Mouse (Mus musculus) ES-Bruce4 (cell line): ENCODE data around the gene Agtpbp1. TPM values are rescaled to one million over a fixed set of nuclear protein-coding genes. Genes with fewer than 3 reads are reported as not detected.
A peak's percentile ranks its signal among the peaks of the same experiment; 100 is the strongest.

Source experiments
- H3K27ac ChIP-seq: 2 replicates; pipeline ENCODE4 v1.5.1; 2012; ENCODE audit warnings: low read length, inconsistent platforms; ENCODE audit not compliant: insufficient read depth
- H3K27me3 ChIP-seq: 2 replicates; pipeline ENCODE4 v1.6.1; 2012; ENCODE audit warnings: mild to moderate bottlenecking, low read length, inconsistent platforms; ENCODE audit not compliant: control insufficient read depth, poor library complexity, insufficient read depth, severe bottlenecking
- H3K36me3 ChIP-seq: 2 replicates; pipeline ENCODE4 v1.6.1; 2012; ENCODE audit warnings: inconsistent platforms, mild to moderate bottlenecking, low read length, moderate library complexity; ENCODE audit not compliant: control insufficient read depth, poor library complexity, insufficient read depth, severe bottlenecking
- H3K4me1 ChIP-seq: one replicate; pipeline ENCODE4 v1.8.1; 2011; ENCODE audit warnings: low read length; ENCODE audit not compliant: control insufficient read depth, insufficient read depth
- H3K4me3 ChIP-seq: 2 replicates; pipeline ENCODE4 v1.5.1; 2011; ENCODE audit warnings: low read depth, mild to moderate bottlenecking, low read length
- H3K9ac ChIP-seq: 2 replicates; pipeline ENCODE4 v1.6.1; 2012; ENCODE audit warnings: low read depth, mild to moderate bottlenecking, inconsistent platforms; ENCODE audit not compliant: poor library complexity, severe bottlenecking
- H3K9me3 ChIP-seq: replicated peaks from 2 replicates; pipeline ENCODE4 v1.6.1; 2012; ENCODE audit warnings: mild to moderate bottlenecking, low read length, inconsistent platforms; ENCODE audit not compliant: control insufficient read depth, poor library complexity, insufficient read depth, severe bottlenecking
- CTCF ChIP-seq: IDR thresholded peaks from one replicate; pipeline ENCODE4 v1.8.1; 2011; ENCODE audit warnings: low read depth, low read length
- EP300 ChIP-seq: IDR thresholded peaks from 2 replicates; pipeline ENCODE4 v1.6.1; 2011; ENCODE audit warnings: low read depth, low read length; ENCODE audit not compliant: insufficient read depth
- POLR2A ChIP-seq: IDR thresholded peaks from one replicate; pipeline ENCODE4 v1.8.1; 2011; ENCODE audit warnings: low read length; ENCODE audit not compliant: insufficient read depth
- polyA plus RNA-seq: library from polyadenylated mRNA; stranded (reverse); fragments of >200 nt; gene quantifications from 2 replicates; pipeline ENCODE4 v1.2.4, GENCODE M21; 2011; ENCODE audit warnings: low read depth; ENCODE audit not compliant: missing spikeins, insufficient read depth, insufficient read length

Agtpbp1 gene
- polyA plus RNA-seq, 1 experiment: 27.9 TPM

- H3K9me3 ChIP-seq: no peaks in the 10 kb centered on the region
- H3K36me3 ChIP-seq: no peaks in the 10 kb centered on the region
- H3K4me1 ChIP-seq: no peaks in the 10 kb centered on the region
- no peak overlapping the region for H3K27ac ChIP-seq
- TF ChIP-seq CTCF: no peak
- TF ChIP-seq EP300: 0 out of 2 replicates have a peak, but pooled peaks have one; percentile 29
- no peak for TF ChIP-seq POLR2A
- no peaks in the 10 kb centered on the region for H3K27me3 ChIP-seq
- H3K9ac ChIP-seq: no peak overlapping the region
- H3K4me3 ChIP-seq: no peak overlapping the region
These were observed 161.2 kb downstream of the Agtpbp1 start for GRCm38 (mm10) chr13:59423871-59424270.

GRCm38 (mm10) chr13:59416530-59417230 lies 168.3 kb downstream of the Agtpbp1 start:
- H3K36me3 ChIP-seq: no peaks in the 10 kb centered on the region
- H3K4me1 ChIP-seq: no peaks in the 10 kb centered on the region
- no peaks in the 10 kb centered on the region for H3K9me3 ChIP-seq
- H3K27ac ChIP-seq: no peak overlapping the region
- H3K27me3 ChIP-seq: no peaks in the 10 kb centered on the region
- H3K4me3 ChIP-seq: no peak overlapping the region
- TF ChIP-seq POLR2A (no peak), CTCF (no peak), EP300 (no peak)
- H3K9ac ChIP-seq: no peak overlapping the region

GRCm38 (mm10) chr13:59413885-59414284 lies 171.1 kb downstream of the Agtpbp1 start:
- Histone ChIP-seq H3K36me3 (no peaks in the 10 kb centered on the region), H3K27me3 (no peaks in the 10 kb centered on the region), H3K27ac (no peak overlapping the region), H3K9ac (no peak overlapping the region), H3K4me3 (no peak overlapping the region), H3K9me3 (no peaks in the 10 kb centered on the region), H3K4me1 (no peaks in the 10 kb centered on the region)
- no peak for TF ChIP-seq POLR2A
- TF ChIP-seq EP300: no peak
- no peak for TF ChIP-seq CTCF

- no peak overlapping the region for H3K9ac ChIP-seq
- H3K27ac ChIP-seq: no peak overlapping the region
- no peaks in the 10 kb centered on the region for H3K9me3 ChIP-seq
- H3K4me3 ChIP-seq: no peak overlapping the region
- TF ChIP-seq EP300 (no peak), POLR2A (no peak), CTCF (no peak)
- no peaks in the 10 kb centered on the region for H3K36me3 ChIP-seq
- H3K4me1 ChIP-seq: no peaks in the 10 kb centered on the region
- H3K27me3 ChIP-seq: no peaks in the 10 kb centered on the region
These were observed 172.4 kb downstream of the Agtpbp1 start for GRCm38 (mm10) chr13:59412672-59413071.

GRCm38 (mm10) chr13:59407182-59407581 lies 177.8 kb downstream of the Agtpbp1 start:
- Histone ChIP-seq H3K9ac (no peak overlapping the region), H3K27me3 (no peaks in the 10 kb centered on the region), H3K36me3 (no peaks in the 10 kb centered on the region), H3K27ac (no peak overlapping the region), H3K4me1 (no peaks in the 10 kb centered on the region), H3K9me3 (no peaks in the 10 kb centered on the region; the same call in 1 of the 2 replicates), H3K4me3 (no peak overlapping the region)
- TF ChIP-seq EP300 (no peak), POLR2A (no peak), CTCF (no peak)

- H3K4me3 ChIP-seq: no peak overlapping the region
- TF ChIP-seq CTCF: no peak
- TF ChIP-seq POLR2A: no peak
- no peak for TF ChIP-seq EP300
- no peaks in the 10 kb centered on the region for H3K4me1 ChIP-seq
- no peaks in the 10 kb centered on the region; the same call in 1 of the 2 replicates for H3K9me3 ChIP-seq
- H3K36me3 ChIP-seq: no peaks in the 10 kb centered on the region
- no peak overlapping the region for H3K9ac ChIP-seq
- no peak overlapping the region for H3K27ac ChIP-seq
- H3K27me3 ChIP-seq: no peaks in the 10 kb centered on the region
These were observed 182.8 kb downstream of the Agtpbp1 start for GRCm38 (mm10) chr13:59402026-59402775.
